Mouse (Mus musculus) common myeloid progenitor, adult 5-6 weeks (primary cell): ENCODE measurements at regions not wholly inside any gene's neighbourhood (a gene's known extent, or its start where the extent isn't known, plus 50 kb on each side); places are given as distances from the start of the nearest gene placed in this dataset.

Source experiments
- ATAC-seq: replicated peaks from 2 replicates; pipeline ENCODE4 v1.8.0; 2016; ENCODE audit warnings: low read depth, mild to moderate bottlenecking, moderate TSS enrichment, inconsistent platforms; ENCODE audit not compliant: poor library complexity, severe bottlenecking

DNA sequence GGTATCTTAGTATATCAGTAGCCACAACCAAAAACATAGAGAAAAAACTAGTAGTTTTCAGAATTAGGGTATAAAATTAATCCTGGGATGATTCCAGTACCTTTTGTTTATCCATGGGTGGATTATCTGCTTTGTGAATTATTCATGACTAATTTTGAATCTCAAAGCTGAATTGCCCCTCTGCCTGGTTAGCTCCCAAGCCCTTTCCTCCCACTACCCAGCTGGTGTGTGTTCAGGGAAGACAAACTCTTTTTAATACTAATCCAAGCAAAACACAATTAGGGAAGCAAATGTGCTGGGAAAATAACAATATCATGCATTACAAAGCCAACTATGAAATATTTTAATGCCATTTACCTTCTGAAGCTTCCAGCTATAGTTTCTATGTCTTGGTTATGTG lies 347.4 kb downstream of the Gm43517 start:
- no peak for ATAC-seq

DNA sequence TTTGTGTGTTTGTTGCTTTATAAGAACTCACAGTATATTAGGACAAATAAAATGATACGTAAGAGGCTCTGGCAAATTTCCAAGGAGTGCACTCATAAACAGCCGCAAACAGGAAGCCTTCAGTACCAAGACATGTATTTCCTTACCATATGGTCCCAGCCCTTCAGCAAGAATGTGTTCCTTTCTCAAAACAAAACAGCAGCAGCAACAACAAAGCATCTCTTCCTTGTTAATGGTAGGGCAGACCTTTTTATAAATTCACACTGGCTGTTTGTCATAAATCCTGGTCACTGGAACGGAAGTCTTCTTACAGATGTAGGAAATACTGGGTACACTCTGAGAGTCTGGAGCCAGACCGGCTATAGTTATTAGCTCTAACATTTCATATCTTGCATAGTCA lies 352.1 kb downstream of the Gm43517 start:
- ATAC-seq: peak; percentile 79

DNA sequence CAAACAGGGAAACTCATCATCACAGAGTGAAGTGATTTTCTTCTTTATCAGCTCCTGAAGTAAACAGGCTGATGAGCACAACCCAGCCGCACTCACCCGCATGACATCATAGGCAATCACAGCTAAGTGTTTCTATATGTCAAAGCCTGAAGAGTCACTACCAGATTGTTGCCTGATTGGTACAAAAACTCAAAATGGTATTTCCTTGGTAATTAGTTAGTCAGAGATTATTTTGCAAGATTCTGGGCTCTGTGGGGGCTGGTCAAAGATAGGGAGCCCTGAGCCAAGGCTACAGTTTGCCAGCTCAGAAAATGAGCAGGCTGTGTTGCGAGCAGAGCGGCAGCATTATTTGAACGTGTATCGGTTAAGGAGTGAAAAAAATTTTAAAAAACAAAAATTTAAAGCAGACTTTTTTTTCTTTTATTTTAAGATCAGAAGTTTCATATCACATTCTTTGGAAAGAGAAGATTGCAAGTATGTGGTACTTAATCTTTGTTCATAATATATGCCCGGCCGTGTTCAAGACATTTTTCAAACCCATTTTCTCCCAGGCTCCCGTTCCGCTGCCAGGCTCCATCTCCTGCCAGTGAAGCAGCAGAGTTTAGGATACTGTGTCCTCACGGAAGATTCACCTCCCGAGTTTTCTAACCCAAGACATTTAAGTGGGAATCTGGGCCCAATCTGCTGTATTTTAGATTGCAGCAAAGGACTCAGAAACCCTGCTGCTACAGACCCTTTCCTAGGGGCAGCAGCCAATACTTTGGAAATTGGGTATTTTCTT lies 355.2 kb downstream of the Gm43517 start:
- ATAC-seq: no peak

DNA sequence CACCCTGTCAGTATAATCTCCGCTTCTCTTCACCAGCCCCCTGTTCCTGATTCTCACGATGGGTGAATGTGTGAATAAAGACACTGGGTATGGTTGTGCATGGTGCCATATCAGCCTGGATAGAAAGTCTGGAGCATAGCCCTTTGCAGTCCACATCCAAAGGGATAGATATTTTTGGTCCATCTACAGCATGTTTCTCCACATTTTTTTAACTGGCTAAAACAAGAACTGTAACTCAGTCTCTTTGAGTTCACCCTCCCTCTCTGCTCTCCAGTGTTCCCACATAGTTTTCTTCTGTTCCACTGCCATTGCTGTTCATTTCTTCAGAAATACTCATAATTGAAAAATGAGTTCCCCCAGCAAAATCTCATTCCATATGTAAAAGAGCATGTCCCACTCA lies 358.4 kb downstream of the Gm43517 start:
- ATAC-seq: no peak

DNA sequence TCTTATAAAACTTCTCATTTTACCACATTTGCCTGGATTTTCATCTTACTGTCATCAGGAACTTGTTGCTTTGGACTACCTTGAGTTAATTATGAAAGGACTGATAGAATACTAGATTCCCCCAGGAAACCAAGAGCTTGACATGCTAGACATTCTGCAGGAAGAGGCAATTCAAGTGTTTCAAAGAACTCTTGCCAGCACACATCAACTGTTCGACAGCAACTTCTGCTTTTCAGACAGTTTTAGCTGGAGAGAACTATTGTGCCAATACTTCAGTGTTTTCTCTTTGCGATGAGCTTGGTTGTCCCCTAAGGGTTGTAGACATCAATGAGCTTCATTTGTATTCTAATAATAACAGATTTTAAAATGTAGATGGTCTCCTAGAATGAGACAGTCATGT lies 362.1 kb downstream of the Gm43517 start:
- ATAC-seq: peak; percentile 78

DNA sequence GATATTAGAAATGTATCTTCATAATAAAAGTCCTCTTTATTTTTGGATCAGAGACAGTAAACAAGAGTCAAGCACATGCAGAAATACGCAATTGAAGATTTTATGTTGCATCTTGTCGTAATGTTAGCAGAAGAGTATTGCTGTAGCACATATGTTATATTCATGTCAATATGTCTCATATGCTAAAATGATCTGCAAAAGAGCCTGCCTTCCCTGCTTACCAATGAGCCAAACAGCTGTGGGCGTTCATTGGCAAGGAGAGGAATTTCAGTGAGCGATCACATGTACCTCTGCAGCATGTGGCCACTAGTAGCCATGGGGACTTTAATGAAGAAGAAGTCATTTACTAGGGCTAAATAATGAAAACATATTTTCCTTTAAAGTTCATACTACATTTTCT lies 373.4 kb downstream of the Gm43517 start:
- no peak for ATAC-seq

DNA sequence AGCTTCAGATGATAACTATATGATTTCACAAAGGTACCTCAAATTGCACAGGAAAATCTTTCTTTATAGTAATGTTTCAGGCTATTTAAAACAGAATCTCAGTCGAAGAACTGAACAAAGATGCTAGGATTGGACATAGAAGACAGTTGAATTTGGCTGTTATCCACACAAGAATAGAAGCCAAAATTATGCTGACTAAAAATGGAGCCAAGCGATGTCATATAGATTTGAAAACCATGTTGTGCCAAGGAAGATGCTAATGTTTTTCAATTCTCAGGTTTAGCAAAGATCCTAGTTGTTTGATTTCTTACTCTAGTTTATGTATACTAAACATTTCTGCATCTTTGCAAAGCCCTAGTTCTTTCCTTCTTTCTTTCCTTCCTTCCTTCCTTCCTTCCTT lies 379.6 kb downstream of the Gm43517 start:
- ATAC-seq: no peak

DNA sequence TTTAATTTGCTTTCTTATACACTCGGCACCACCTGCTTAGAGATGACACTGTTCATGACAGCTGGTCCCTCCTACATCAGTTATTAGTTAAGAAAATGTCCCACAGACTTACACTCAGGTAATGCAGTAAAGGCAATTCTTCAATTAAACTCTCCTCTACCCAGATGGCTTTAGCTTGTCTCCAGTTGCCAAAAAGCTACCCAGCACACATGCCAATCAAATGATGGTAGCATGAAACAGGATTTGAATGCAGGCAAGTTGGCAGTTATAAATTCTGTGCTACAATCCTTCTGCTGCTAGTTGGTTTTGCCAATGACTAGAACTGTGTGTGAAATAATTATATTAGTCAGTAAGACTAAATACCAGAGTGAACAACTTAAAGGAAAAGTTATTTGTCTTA lies 423.4 kb downstream of the Gm43517 start:
- ATAC-seq: no peak

DNA sequence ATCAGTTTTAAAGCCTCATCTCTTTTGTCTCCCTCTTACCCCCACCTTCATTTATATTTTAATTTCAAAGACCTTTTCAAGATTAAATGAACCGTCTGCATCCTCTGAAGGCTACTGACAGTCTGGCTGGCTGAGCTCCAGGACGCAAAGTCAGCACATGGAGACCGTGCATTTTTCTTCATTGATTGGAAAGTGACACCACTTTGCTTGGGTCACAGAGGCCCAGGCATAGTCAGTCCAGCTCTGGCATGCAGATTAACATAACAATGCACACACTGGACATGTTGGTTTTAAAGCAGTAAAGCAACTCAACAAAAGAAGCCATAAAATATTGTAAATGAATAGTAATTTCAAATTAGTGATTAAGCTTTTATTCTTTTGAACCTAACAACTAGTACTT lies 429.7 kb downstream of the Gm43517 start:
- ATAC-seq: no peak

DNA sequence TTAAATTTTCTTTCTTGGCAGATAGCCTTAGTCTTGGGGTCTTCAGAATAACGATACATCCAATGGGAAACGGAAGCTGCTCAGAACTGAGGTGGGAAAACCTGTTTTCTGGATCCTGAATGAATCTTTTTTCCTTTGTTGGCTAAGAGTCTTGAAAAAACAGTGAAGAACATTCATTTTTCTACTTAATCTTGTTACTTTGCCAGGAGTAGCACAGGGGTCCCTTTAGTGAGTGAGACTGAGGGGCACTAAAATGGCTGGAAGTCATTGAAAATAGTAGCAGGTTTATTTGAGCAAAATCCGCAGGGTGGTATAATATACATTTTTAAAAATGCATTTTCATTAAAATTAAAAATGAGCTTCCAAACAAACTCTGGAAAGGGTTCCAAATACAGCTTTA lies 442.8 kb downstream of the Gm43517 start:
- no peak for ATAC-seq

DNA sequence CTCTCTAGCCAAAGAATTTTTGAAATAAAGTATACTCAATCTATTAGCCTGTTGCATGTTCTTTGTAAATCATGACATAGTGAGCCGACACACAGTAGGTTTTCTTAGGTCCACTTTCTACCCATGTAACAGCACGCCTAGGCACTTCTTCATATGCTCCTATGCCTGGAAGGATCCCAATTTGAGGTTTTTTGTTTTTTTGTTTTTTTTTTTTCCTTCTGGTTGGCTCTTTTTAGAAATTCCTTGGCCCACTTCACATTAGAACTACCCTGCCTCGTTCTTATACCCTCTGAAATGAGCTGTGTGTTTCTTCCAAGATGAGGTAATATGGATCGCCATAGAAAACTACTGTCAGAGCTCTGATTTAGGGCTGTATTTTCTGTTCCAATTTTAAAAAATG lies 443.6 kb downstream of the Gm43517 start:
- no peak for ATAC-seq

DNA sequence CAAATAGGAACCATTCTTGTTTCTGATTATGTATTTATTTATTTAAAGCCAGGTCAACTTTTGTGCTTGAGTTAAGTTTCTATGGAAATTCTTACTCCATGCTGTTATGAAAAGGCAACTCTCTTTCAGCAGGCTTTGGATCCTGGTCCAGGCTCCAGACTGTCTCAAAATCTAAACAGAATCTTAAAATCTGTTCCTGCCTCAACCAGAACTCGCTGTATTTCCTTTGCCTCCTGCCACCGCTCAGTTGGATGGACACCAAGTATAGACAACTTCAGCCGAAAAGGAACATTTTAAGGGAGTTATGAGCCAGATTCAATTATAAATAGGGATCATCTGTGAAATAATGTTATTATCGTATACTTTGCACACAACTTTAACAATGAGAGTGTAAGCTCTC lies 445.7 kb downstream of the Gm43517 start:
- ATAC-seq: no peak

DNA sequence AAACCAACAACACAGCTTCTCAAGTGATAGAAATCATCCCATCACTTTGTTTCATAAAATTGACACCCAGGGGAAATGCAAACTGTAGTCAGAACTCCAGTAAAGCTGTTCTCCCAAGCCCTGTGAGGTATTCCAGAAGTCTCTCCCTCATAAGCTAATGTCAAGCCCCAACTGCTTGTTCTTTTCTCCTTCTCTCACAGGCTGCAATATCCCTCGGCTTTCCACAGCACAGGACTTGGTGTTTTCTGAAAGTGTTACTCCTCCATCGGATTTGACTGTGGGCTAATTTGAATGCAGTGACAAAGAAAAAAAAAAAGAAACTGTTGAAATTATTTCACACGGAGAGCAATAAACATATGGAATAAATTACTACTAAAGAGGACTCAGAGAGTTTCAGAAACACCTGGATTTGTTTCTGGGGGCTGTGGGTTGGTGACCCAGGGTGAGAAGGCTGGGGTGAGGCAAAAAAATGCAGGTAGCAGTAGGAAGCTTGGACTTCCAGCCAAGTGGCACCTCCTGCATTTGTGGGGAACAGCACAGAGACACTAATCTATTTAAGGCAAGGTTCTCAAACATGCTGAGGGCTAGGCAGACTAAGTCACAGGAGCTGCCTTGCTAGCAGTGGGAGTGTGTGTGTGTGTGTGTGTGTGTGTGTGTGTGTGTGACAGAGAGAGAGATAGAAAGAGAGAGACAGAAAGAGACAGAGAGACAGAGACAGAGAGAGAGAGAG lies 447.3 kb downstream of the Gm43517 start:
- no peak for ATAC-seq

DNA sequence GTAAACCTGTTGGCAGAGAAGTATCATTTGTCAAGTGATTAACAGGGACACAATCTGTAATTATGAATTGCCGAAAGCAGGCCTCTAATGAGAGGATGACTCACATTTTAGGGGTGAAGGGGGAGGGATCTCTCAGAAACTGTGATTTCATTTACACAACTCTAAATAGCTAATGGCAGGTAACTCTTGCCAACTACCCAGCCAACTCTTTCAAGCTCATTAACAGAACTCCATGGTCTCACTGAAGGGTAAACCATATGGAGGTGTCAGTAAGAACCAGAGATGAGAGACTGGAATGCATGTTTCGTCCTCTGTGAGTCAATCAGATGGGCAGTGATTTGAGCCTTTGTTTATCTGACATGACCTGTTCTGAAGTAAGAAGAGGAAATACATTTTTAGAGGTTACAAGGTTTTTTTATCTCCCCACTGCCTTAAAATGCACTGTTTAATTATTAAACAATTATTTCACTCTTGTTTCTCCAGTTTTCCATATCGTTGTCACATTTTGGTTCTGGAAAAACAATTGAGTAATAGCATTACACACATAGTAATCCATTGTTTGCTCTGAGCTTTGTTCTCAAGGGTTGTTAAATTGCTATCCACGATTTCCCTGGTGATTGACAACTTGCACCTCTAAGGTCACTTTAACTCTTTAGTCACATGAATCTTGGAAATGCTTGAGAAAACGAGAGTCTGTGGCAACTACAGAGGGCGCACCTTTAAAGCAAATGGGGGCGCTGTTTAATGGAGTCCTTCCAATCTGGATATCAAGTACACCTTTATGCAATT lies 451.5 kb downstream of the Gm43517 start:
- ATAC-seq: no peak

DNA sequence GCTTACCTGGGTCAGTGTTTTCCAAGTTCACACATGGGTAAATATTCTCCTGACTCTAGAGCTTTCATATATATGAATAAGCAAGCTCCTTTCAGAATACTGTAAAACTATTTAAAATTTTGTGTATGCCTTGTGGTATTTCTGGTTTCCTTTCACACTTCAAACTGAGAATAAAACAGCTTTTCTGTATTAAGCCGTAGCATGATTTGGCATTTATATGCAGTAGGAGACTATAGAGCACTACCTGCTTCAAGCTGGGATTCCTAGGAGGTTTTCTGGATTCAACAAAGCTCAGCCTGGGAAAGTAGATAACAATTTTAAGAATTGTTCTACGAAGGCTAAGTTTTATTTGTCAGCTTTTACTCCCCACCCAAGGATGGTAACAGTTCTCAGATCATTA lies 500.5 kb downstream of the Gm43517 start:
- ATAC-seq: no peak

DNA sequence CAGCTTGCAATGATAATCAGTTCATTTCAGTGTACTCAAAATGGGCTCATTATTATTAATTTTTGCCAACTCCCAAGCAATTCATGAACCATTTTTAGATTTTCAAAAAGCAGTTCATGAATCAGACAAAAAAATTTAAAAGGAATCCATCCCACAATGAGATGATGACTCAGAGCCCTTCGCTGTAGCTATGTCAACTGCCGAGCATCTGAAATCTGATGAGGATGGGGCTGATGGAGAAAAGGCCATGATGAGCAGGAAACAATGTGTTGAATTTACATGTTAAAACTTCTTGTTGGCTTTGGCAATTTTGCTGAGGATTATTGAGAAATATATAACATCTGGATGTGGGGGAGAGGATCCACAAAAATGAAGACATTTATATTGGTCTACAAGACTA lies 502.3 kb downstream of the Gm43517 start:
- ATAC-seq: no peak

DNA sequence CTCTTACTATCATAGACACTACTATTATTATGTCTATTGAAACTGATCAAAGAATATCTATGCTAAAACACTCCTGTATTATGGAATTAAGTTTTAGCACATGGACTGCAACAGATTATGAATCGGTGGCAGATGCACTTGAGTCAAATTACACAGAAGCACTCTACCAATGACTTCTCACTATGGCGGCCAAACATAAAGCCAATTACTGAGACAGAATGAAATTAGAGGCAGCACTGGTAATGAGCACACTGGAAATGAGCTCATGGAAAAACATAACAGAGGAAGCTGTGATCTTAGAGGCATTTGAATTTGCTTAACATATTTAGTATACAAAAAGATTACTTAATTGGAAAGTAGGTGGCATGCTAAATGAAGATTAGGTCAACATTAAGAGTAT lies 512.8 kb downstream of the Gm43517 start:
- ATAC-seq: no peak

DNA sequence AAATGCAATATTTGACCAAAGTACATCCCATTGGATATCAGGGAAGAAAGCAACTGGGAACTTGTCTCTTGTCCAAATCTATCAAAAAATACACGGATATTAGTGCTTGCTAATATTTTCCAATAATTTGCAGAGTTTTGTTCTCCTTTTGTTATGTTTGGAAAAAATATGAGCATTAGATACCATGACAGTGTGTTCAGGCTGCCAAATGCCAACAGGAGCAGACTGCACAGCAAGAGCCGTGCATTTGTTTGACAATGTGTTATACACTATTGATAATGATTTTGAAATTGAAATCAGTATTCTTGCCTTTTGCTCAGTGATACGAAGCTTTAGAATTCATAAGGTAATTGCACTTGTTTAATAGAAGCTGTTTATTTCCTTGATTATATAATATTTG lies 530.7 kb downstream of the Gm43517 start:
- ATAC-seq: no peak

DNA sequence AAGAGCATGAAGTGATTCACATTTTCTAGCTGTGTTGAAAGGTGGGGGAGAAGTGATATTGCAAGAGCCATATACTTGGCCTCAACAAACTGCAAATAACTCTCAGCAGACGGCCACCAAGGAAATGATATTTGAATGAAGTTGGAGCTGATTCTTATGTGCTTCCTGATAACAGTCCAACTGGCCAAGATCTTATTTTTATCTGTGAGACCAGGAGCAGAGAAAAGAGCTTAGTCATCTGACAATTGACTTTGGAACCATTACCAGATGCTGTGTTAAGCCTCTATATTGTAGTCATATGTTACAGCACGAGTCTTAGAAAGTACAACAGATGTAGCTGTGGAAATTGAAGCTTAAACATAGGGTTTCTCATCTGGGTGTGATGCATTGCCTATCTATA lies 536.6 kb downstream of the Gm43517 start:
- peak; percentile 60 for ATAC-seq

DNA sequence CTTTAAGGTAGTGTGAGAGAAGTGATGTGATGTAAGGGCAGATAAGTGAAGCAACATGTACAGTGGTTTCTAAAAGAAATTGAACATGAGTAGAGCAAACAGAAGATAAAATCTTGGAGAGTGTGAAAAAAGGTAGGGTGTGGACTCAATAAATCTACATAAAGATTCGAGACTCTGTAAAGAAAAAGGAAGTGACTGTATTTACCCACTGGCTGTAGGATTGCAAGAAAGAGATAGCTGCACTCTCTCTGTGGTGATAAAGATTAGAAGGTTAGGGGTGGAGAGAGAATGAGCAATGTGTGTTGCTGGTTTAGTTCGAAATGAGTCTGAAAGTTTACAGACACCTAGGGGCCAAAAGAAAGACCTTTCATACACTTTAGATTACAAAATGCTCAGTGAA lies 555.8 kb downstream of the Gm43517 start:
- no peak for ATAC-seq
